Mouse (Mus musculus) lung, adult 2 months (tissue): ENCODE measurements around the gene Tmcc2.

Source experiments
- CTCF ChIP-seq: fragments of 200-500 bp; IDR thresholded peaks from 2 replicates; pipeline ENCODE4 v1.5.1; 2011; ENCODE audit warnings: mild to moderate bottlenecking, low read length, control low read depth; ENCODE audit not compliant: insufficient read depth
- POLR2A ChIP-seq: fragments of 200-500 bp; IDR thresholded peaks from 2 replicates; pipeline ENCODE4 v1.6.1; 2011; ENCODE audit warnings: low read depth, mild to moderate bottlenecking, control low read depth, low read length, borderline replicate concordance; ENCODE audit errors: extremely low read depth

DNA sequence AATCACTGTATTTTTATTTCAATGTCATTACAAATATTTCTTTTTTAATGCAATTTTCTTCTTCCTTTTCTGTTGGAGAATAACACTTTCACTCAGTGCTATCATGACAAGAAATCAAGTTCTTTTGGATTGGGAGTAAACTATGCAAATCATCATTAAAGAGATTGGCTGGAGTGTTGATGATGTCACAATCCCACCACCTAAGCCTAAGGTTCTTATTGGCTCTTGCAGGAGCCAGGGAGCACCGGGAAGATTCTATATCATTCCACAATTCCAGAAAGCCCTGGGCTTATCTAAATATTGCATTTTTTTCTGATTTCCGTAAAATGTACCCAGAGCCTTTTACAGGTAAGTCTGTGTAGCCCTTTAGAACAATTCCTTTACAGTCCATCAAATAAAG lies 5.6 kb upstream of the Tmcc2 start:
- TF ChIP-seq POLR2A: no peak
- TF ChIP-seq CTCF: no peak
